Mouse (Mus musculus) megakaryocyte progenitor cell, adult 5-6 weeks (primary cell): ENCODE results near the gene Bicc1. TPM values are rescaled to one million over a fixed set of nuclear protein-coding genes. Genes with fewer than 3 reads are reported as not detected.
"Not testable (repeated sequence)": the region's sequence is repeated elsewhere in the genome, so short reads cannot be mapped to it uniquely, and the experiment has no call there.

Experiments used
- ATAC-seq: replicated peaks from 2 replicates; pipeline ENCODE4 v1.8.0; 2016; ENCODE audit warnings: mild to moderate bottlenecking, moderate TSS enrichment, inconsistent platforms; ENCODE audit not compliant: poor library complexity
- total RNA-seq, 2 experiments: library from RNA; stranded (forward) in 1 of 2; stranded (reverse) in 1 of 2; fragments of 157-497, 149-512 nt in 1 of 2; fragments of 200-1000 nt in 1 of 2; gene quantifications; 2 replicates each; pipeline versions ENCODE4 v1.2.3 to v1.2.4; 2015 to 2017

Bicc1 gene
- total RNA-seq, 2 experiments from 2014 or later, result not detected

DNA sequence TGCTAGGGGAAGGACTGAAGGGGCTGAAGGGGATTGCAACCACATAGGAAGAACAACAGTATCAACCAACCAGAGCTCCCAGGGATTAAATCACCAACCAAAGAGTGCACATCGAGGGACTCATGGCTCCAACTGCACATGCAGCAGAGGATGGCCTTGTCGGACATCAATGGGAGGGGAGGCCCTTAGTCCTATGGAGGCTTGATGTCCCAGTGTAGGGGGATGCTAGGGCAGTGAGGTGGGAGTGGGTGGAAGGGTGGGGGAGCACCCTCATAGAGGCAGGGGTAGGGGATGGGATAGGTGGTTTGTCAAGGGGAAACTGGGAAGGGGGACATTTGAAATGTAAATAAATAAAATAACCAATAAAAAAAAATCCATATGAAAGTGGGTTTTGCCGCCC, 152.5 kb downstream of the Bicc1 start:
- no peak for ATAC-seq

DNA sequence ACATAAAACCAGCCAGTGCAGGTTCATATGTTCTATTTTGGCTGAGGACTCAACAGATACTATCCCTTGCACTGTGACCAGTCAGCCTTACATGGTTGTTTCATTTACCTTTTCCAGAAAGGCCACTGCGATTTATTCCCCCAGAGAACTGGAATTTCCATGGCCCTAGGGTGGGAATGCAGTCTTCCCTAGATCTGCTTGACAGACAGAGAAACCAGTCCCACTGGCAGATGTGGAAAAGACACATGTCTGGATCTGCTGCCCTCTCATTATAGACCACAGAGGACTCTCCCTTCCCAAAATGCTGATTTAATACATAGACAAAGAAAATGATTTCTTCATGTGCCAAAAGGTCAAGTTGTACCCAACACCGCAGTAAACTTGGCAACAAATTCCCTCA, 156.6 kb downstream of the Bicc1 start:
- ATAC-seq, result no peak

DNA sequence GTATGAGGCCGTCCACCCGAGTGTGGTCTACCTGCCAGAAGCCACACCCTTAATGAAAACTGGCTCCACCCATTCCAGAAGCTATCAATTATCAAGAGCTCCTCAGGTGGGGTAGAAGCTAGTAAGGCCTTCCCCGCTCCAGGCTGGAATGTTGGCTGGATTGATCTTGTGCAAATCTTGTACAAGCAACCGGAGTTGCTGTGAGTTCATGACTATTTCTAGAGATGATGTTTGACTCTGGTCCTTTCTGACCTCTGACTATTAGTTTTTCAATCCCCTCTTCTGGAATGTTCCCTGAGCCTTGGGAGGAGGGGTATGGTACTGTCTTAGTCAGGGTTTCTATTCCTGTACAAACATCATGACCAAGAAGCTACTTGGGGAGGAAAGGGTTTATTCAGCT, 157.3 kb downstream of the Bicc1 start:
- no peak for ATAC-seq

DNA sequence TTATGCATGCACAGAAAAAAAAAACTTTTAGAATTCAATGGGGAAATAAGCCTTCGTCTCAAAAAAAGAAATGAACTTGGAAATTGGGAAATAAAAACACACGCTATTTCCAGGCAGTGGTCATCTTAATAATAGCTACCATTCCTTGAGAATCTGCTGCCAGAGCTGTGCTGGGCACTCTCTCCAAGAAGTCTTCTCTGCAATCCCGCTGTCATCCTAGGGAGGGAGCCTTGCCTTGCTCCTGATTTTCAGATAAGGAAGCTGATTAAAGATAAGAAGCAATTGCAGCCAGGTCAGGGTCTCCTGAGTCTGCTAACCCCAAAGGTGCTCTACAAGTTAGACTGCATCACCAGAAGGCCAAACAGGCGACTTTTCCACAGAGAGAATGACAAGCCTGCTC, 161.4 kb downstream of the Bicc1 start:
- ATAC-seq, result no peak

DNA sequence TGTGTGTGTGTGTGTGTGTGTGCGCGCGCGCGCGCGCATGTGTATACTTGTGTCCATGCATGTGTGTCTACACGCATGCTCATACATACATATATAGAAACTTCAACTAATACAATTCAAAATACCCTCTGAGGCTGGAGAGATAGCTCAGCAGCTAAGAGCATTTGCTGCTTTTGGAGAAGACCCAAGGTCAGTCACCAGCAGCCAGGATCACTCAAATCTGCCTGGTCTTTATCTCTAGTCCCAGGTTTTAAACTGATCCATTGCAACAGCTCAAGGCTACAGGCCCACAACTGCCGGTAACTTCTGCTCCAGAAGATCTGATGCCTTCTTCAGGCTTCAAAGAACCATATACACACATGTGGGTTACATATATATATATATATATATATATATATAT, 163.4 kb downstream of the Bicc1 start:
- no peak for ATAC-seq

DNA sequence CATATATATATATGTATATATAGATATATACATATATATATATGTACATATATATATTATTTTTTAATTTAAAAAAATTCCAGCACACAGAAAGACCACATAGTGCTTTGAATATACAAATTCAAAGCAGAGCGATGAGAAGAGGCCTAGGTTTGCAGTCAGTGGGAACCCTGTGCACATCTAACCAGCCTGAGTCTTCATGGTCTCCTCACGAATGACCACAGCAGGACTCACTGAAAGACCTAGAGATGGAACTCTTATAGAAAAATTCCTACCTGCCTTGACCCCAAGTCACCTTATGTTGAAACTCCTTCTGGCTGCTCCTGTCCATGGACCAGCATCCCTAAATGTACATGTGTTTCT, 165.4 kb downstream of the Bicc1 start:
- no peak for ATAC-seq

DNA sequence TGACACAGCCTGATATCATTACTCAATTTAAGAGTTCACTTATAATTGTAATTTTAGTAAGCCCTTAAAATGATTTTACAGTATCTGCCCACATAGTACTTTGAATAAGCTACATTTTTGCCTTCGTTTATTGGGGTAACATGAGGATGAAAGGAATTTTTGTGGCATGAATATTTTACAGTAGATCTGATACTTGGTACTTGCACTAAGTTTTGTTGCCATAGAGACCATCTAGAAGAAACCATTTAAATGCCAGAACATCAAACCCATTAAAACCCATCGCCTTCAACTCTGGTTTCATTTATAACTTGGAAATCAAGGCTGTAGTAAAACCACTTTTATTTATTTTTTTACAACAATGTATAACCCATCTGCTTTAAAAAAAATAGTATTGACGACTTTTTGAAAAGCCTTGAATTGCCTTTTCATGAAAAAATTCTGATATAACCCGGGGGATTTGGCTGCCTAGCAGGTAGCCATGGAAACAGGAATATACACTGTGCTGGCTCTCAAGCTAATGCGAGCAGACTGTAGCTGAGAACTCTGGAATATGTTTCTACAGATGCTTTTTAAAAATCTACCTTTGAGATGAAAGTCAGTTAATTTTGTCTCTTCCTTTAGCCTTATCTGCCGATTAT, 165.9 kb downstream of the Bicc1 start:
- ATAC-seq, result no peak

DNA sequence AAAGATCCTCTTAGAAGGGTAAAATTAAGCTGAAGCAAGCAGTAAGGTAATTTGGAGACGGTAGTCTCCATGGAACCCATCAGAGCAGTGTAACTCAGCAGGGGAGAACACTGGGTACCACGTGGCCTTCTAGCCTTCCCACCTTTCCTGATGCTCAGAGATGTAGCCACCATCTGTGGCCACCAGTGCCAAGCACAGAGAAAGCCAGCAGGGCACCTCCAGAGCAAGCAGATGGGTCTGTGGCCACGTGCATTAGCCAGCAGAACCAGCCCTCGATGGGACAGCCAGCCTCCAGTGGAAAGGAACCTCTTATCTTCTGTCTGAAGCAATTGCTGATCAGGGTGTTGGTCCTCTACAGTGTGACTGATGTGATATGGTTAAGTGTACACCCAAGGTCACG, 172.1 kb downstream of the Bicc1 start:
- ATAC-seq, result no peak

DNA sequence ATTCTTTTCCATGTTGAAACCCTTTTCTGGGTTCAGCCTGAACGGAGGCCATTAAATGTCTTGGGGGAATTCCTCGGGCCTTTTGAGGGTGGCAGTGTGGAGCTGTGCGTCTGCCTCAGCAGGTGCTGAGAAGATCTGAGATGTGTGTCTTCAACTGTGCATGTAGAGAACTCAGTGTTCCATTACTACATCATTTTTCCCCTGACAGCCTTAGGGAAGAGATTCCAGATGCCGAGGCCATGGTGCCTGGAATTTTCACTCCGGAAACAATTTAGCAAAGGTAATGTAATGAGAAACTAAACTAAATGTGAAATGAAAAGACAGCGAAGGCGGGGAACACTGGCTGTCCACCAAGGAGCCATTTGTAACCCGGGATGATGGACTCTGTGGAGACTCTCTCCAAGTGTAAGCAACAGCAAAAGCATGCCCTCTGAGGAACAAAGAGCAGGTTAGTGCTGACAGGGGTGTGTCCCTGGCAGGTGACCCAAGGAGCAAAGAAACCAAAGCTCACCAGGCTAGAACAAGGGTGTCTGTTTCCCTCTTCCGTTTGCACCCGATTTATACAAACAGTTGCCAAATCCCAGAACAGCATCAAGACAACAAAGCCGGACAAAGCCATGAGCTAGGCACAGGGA, 176.3 kb downstream of the Bicc1 start:
- ATAC-seq, result no peak

DNA sequence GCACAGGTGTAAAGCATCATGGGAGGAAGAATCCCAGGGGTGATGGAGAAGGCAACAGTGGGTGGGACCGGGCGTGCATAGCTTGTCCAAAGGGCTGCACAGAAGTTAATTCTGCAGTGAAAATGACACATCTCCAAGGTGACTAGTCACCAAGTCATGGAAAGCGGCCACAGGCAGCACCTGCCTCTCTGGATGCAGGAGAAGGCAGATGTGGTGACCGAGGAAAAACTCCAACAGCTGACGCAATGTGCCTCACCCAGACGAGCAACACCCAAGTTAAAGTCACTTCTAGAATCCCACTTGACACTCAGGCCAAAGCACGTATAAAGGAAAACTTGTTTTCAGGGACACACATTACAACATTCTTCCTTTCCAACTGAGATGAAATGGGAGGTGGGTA, 177.3 kb downstream of the Bicc1 start:
- ATAC-seq, result no peak

DNA sequence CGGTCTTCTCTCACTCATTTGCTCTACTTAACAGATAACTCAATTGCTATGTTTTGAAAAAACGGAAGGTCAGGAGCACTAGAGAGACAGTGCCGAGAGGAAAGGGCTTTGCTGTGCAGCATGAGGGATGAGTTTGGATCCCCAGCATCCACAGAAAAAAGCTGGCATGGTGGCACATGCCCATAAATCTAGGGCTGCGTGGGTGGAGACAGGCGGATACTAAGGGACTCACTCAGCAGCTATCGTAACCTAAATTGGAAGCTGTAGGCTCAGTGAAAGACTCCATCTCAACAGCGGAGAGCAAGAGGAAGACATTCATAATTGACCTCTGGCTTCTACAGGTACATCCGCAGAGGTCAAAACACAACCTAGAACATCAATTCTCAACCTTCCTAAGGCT, 179.8 kb downstream of the Bicc1 start:
- ATAC-seq, result no peak

DNA sequence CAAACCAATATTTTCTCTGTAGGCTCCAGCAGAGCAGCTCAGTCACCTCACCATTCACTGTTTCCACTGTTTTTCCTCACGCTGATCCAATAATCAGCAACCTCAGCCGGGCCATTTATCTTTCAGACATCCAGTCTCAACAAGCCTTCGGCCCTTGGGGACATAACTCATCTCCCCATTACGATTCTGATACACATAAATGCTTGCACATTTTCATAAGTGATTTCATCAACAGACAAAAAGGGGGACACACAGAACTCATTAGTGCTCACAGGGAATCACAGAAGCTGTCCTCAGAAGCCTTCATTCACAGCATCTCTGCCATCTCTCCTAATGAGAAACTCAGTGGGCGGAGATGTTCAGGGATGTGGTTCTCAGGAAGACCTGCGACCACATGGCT, 182.4 kb downstream of the Bicc1 start:
- ATAC-seq, result no peak

DNA sequence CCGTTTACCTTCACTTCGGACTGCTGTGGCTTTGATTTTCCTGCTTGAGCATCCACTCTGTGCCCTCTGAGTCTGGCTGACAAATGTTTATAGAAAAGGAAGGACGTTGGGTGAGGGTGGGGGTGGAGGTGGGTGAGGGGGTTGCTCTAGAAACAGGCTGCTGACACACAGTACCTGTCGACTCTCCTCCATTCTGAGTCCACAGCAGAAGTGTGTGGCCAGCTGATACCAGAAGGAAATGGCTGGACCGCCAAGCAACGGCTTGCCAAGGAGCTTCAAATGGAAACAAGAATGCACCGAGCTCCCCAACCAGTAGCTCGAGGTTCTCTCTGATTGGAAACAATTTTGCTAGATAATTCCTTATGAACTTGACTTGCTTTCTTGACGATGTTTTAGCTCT, 182.9 kb downstream of the Bicc1 start:
- no peak for ATAC-seq

DNA sequence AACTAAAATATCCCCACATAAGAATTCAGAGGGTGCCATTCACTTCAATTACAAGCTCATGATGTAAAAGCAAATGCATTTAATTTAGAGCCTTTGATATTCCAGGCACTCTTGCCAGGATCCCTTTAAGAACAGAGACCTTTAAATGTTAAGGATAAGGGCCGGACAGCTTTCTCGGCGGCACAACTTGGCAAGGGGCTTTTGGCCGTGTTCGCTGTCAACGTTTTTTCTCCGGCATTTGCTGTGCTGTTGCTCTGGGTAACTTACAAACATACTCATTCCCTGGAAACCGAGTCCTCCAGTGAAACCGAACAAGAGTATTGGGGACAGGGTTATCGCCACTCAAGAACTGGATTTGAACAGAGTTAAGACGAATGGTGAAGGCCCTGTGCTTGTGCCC, 188.3 kb downstream of the Bicc1 start:
- no peak for ATAC-seq

DNA sequence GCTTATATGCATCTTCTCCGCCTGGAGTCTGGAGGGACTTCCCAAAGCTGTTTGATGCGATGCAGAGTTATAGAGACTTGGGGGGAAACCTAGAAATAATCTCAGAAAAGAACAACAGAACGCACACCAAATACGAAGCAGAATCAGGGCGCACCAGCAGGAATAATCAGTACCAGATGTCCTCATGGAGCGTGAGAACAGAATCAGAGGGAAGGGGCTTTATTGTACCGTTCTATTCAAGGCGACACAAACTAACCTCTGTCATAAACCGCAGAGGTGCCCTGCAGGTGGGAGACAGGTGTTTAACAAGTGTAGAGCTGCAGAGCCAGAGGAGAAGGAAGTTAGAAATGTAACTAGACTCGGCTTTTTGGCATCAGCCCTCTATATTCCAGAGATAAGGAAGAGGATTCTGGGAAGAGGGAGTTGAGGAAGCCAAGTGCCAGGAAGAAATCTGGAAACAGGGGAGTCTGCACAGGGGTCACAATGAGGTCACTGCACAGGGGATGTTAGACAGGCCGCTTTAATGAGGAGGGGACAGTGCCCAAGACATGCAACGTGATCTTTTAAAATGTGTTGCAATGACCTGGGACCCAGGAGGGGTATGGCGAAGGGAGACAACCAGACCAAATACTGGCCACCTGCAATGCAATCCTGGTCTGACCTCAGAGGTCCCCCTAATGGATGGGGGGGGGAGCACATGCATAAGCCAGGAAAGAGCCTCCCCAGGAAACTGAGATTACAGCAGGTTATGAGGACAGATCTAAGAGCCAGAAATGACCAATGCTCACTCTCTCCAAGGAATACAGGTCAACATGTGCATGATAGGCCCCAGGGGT, 190.4 kb downstream of the Bicc1 start:
- ATAC-seq, result no peak

DNA sequence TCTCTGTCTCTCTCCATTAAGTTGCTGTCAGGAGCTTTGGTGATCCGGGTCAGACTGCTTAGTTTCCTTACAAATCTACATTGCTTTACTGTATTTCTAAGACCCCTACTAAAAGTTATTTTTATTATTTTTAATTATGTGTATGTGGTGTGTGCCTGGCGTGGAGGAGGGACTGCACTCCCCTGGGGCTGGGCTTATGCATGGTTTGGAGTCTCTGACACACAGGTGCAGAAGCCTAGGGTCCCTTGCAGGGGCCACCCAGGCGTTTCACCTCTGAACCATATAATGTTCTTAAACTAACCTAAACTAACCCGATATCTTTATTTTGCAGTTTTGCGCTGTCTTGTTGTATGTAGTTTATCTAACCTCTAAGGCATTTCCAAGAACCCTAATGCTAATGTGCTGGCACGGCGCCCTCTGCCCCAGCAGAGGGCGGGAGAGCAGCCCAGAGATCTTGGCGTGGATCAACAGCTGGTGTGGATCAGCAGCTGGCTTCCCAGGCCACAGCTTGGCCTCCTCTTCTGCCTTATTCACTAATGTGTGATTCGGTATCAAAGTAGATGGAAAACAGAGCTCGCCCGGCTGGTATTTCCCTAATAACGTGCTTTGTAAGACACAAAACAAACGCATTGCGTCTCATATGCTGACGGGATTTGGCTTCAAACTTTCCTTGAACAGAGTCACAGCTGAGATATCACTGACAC, 192.7 kb downstream of the Bicc1 start:
- ATAC-seq, result no peak

DNA sequence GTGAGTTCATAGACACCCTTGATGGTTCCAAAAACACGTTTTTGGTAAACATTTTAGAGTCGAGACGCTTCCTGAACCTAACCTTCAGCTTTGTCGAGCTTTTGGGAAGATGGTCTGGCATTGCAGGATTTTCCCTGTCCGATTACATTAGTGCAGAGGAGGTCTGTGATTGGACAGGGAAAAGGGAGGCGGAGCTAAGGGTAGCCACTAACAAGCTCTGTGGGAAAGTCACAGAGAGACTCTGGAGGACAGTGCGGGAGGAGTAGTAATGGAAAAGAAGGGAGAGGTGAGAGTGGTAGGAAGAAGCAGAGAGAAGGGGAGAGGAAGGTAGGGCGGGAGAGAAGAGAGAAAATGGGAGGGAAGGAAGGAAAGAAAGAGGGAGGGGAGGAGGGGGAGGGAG, 194.8 kb downstream of the Bicc1 start:
- no peak for ATAC-seq

DNA sequence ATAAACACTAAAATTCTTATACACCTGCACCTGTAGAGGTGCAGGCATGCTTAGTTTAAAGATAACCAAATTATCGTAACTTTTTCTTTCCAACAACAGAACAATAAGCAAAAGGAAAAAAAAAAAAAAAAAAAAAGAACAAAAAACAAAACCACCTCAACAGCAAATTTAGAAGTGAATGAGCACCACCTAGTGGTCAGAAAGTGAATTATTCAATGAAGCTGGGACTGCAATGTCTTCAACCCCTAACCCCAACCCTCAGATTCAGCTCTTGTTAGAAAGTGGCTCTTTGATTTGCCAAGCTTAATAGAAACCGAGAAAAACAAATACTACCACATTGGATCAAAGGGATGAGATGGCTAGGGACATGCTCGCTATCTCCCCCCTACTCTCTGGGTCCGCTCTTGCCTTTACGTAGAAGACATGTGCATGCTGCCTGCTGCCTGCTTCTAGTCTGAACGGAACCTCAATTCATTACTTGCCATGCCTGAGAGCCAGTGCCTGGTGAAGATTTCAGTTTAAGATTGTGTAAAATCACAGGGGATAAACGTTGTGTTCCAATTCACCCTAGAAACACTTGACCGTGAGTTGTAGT, 195.8 kb downstream of the Bicc1 start:
- ATAC-seq, result peak; percentile 66

DNA sequence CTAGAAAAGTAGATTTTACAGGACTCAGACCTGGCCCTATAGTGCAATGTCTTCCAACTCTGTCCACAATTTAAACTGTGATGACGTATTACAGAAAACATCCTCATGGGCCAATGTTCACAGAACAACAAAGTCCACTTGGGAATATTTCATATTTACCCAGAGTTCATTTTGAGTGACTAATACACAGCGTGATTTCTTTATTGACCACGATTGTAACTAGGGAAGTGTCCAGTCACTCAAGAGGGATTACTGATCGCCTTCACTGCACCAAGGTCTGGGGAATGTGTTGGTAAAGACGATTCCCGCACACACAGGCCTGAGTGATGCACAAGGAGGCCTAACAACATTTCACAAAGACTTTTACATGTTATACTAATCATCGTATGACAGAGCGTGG, 197.9 kb downstream of the Bicc1 start:
- no peak for ATAC-seq

DNA sequence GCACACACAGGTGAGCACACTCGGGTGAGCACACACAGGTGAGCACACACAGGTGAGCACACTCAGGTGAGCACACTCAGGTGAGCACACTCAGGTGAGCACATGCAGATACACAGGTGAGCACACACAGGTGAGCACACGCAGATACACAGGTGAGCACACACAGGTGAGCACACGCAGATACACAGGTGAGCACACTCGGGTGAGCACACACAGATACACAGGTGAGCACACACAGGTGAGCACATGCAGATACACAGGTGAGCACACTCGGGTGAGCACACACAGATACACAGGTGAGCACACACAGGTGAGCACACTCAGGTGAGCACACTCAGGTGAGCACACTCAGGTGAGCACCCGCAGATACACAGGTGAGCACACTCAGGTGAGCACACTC, 199.1 kb downstream of the Bicc1 start:
- not testable (repeated sequence) for ATAC-seq

DNA sequence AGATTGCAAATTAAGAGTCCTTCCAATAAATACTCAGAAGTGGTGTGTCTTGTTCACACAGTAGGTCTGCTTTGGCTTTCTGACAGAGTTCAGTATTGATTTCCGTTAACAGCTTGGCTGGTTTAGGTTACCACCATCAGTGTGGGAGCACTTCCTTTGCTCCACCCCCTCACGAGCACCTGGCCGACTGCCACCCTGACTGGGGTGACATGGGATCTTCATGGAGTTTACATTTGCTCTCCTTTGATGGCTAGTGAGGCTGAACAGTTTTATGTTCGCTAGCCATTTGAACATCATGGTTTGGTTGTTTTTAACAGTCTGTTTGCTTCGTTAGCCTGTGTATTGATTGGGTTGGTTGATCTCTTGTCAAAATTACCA, 206.7 kb downstream of the Bicc1 start:
- no peak for ATAC-seq
